Mouse (Mus musculus): ENCODE results near the gene Emb.

Gene Emb

DNA sequence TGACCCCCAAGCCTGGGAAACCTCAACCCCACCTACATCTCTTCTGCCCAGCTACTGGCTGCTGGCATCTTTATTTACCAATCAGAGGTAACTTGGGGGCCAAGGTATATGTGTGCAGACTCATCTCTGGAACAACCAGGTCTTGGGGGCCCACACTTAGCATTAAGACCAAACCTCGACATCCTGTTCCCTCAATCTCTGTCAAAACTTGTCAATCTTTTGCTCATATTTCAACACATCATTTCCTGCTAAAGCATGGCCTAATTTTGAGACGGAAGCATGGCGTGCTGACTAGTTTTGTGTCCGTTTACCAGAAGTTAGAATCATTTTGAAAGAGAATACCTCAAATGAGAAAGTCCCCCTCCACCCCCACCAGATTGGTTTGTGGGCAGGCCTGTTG is 52.4 kb downstream of the Emb start:
- Histone ChIP-seq H3K27me3 (ENCODE audit: insufficient read depth, low read length) (no peaks in the 10 kb centered on the region), H3K4me3 (replicated peaks; ENCODE audit: low read length) (no peak overlapping the region), H3K4me1 (replicated peaks; ENCODE audit: low read depth, low read length) (no peaks in the 10 kb centered on the region), H3K9me3 (ENCODE audit: low read length) (no peaks in the 10 kb centered on the region), H3K36me3 (ENCODE audit: insufficient read depth, low read length) (peaks cover 98% of the 10 kb centered on the region)
- TF ChIP-seq POU5F1 (IDR thresholded peaks at IDR 0.05; ENCODE audit: borderline replicate concordance, low read length) (no peak), CTCF (conservative IDR thresholded peaks at IDR 0.05; ENCODE audit: low read length) (no peak), NANOG (IDR thresholded peaks at IDR 0.05; ENCODE audit: borderline replicate concordance, low read length) (no peak)

DNA sequence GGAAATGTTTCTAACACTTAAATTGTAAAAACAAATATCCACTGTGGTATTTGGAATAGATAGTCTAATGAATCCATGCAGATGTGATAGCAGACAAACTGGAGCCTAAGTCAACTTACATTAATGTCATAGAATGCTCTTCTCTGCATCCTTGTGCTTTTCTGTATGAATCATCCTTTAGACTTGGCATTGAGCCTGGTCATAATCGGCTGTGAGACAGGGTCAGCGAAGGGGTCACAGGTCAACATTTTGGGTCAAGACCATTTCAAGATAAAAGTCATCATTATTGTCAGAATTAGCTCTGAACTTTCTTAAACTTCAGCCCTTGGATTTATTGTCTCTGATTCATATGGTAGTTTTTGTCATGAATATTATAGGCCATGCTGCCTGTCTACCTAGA is 57.8 kb downstream of the Emb start:
- TF ChIP-seq NANOG (IDR thresholded peaks at IDR 0.05; ENCODE audit: borderline replicate concordance, low read length): no peak
- no peak for TF ChIP-seq POU5F1 (IDR thresholded peaks at IDR 0.05; ENCODE audit: borderline replicate concordance, low read length)
- no peak for TF ChIP-seq CTCF (conservative IDR thresholded peaks at IDR 0.05; ENCODE audit: low read length)
- peaks cover 92% of the 10 kb centered on the region for H3K36me3 ChIP-seq (ENCODE audit: insufficient read depth, low read length)
- H3K4me3 ChIP-seq (replicated peaks; ENCODE audit: low read length): no peak overlapping the region
- no peaks in the 10 kb centered on the region for H3K27me3 ChIP-seq (ENCODE audit: insufficient read depth, low read length)
- H3K9me3 ChIP-seq (ENCODE audit: low read length): no peaks in the 10 kb centered on the region
- H3K4me1 ChIP-seq (replicated peaks; ENCODE audit: low read depth, low read length): no peaks in the 10 kb centered on the region

DNA sequence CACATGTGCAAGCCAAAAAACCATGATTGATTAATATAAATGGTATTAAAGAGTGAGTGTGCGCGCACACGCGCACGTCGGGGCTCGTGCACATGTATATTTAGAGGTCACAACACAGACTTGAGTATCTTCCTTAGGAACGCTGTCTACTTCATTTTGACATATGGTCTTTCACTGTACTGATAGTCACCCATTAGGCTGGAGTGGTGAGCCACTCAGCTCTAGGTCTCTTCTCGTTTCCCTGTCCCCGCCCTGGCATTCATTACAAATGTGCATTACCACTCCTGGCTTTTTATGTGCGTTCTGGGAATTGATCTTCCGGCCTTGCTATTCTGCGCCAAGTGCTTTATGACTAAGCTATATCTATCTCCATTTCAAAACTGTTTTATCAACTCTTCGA is 59.6 kb downstream of the Emb start:
- Histone ChIP-seq H3K36me3 (ENCODE audit: insufficient read depth, low read length) (peaks cover 90% of the 10 kb centered on the region), H3K27me3 (ENCODE audit: insufficient read depth, low read length) (no peaks in the 10 kb centered on the region), H3K4me3 (replicated peaks; ENCODE audit: low read length) (no peak overlapping the region), H3K4me1 (replicated peaks; ENCODE audit: low read depth, low read length) (no peaks in the 10 kb centered on the region), H3K9me3 (ENCODE audit: low read length) (no peaks in the 10 kb centered on the region)
- TF ChIP-seq POU5F1 (IDR thresholded peaks at IDR 0.05; ENCODE audit: borderline replicate concordance, low read length) (no peak), CTCF (conservative IDR thresholded peaks at IDR 0.05; ENCODE audit: low read length) (no peak), NANOG (IDR thresholded peaks at IDR 0.05; ENCODE audit: borderline replicate concordance, low read length) (no peak)

DNA sequence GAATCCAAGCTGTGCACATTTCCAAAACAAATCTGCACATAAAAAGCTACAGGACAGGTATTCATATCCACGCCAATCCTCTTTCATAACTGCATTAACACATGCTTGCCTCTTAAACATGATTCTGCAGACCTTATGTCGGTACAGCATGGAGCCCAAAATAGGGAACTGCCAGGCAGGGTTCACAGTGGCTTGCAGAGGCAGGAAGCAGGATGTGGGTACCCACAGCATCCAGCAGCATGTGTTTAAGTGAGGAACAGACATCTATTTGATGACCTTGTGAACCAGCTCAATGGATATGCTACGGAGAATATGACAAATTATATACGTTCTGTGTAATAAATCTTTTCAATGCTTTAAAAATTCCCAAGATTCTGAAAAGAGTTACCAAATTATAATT is 75.7 kb downstream of the Emb start:
- no peaks in the 10 kb centered on the region for H3K36me3 ChIP-seq (ENCODE audit: insufficient read depth, low read length)
- no peak overlapping the region for H3K4me3 ChIP-seq (replicated peaks; ENCODE audit: low read length)
- no peaks in the 10 kb centered on the region for H3K9me3 ChIP-seq (ENCODE audit: low read length)
- H3K4me1 ChIP-seq (replicated peaks; ENCODE audit: low read depth, low read length): peaks cover 1% of the 10 kb centered on the region; the same call in 1 of the 2 replicates
- no peaks in the 10 kb centered on the region for H3K27me3 ChIP-seq (ENCODE audit: insufficient read depth, low read length)
- no peak for TF ChIP-seq NANOG (IDR thresholded peaks at IDR 0.05; ENCODE audit: borderline replicate concordance, low read length)
- no peak for TF ChIP-seq POU5F1 (IDR thresholded peaks at IDR 0.05; ENCODE audit: borderline replicate concordance, low read length)
- TF ChIP-seq CTCF (conservative IDR thresholded peaks at IDR 0.05; ENCODE audit: low read length): no peak

GRCm38 (mm10) chr13:117286939-117287338 is 78.6 kb downstream of the Emb start:
- peaks cover 11% of the 10 kb centered on the region; the same call in 1 of the 2 replicates for H3K4me1 ChIP-seq (replicated peaks; ENCODE audit: low read depth, low read length)
- H3K4me3 ChIP-seq (replicated peaks; ENCODE audit: low read length): no peak overlapping the region
- TF ChIP-seq POU5F1 (IDR thresholded peaks at IDR 0.05; ENCODE audit: borderline replicate concordance, low read length) (no peak), NANOG (IDR thresholded peaks at IDR 0.05; ENCODE audit: borderline replicate concordance, low read length) (no peak), CTCF (conservative IDR thresholded peaks at IDR 0.05; ENCODE audit: low read length) (peak; percentile 23)
- no peaks in the 10 kb centered on the region for H3K36me3 ChIP-seq (ENCODE audit: insufficient read depth, low read length)
- H3K27me3 ChIP-seq (ENCODE audit: insufficient read depth, low read length): no peaks in the 10 kb centered on the region
- H3K9me3 ChIP-seq (ENCODE audit: low read length): no peaks in the 10 kb centered on the region

DNA sequence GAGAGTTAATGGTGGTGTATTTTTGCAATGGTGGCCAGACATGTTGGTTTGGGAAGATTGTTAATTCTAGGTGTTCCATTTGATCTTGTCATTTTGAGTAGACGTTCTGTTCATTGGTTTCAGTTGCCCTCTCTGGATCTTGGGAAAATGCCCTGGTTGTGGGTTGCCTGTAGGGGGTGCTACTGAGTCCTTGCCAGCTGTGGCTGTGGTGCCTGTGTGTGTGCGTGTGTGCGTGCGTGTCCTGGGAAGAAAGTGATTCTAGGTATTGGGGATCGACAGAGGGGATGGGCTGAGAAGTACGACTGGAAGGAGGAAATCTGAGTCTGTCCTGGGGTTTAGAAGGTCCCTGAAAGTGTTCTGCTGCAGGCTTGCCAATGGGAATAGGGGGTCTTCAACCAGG is 79.1 kb downstream of the Emb start:
- Histone ChIP-seq H3K36me3 (ENCODE audit: insufficient read depth, low read length) (no peaks in the 10 kb centered on the region), H3K27me3 (ENCODE audit: insufficient read depth, low read length) (no peaks in the 10 kb centered on the region), H3K4me1 (replicated peaks; ENCODE audit: low read depth, low read length) (peaks cover 11% of the 10 kb centered on the region; the same call in 1 of the 2 replicates), H3K4me3 (replicated peaks; ENCODE audit: low read length) (no peak overlapping the region), H3K9me3 (ENCODE audit: low read length) (no peaks in the 10 kb centered on the region)
- TF ChIP-seq POU5F1 (IDR thresholded peaks at IDR 0.05; ENCODE audit: borderline replicate concordance, low read length) (no peak), NANOG (IDR thresholded peaks at IDR 0.05; ENCODE audit: borderline replicate concordance, low read length) (no peak), CTCF (conservative IDR thresholded peaks at IDR 0.05; ENCODE audit: low read length) (no peak)

DNA sequence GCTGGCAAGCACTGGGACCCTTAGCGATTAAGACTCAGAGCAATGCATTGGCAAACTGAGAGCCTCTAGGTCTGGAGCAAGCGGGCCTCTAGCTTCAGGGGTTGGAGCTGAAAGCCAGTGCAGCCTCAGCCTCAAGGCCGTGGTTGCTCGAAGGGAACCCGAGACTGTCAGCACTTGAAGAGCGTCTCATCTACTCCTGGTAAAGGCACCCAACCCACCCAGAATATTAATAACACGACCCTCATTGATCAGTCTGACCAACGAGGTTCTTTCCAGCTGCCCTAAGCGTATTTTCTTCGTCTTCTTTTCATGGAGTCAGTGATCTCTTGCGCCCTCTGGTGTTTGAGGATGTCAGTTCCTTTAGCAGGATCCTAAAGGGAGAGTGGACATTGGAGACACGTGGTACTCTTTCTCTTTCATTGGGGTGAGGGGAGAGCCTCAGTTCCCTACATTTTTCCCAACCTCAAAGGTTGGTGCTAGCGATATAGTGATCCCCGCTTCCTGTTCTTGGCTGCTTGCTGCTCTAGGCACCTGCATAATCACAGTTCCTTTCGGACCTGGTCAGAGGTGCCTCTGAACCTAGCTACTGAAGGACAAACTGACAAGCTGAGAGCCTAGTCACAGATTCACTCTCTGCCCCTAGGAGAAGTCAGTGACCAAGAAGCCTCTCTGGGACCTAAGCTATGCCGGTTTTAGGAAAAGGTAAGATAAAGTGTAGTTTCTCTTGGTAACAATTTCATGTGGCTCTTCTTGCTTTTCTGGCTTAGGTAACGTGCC is 81.3 kb downstream of the Emb start:
- Histone ChIP-seq H3K9me3 (ENCODE audit: low read length) (no peaks in the 10 kb centered on the region), H3K27me3 (ENCODE audit: insufficient read depth, low read length) (no peaks in the 10 kb centered on the region), H3K4me1 (replicated peaks; ENCODE audit: low read depth, low read length) (peaks cover 11% of the 10 kb centered on the region; the same call in 1 of the 2 replicates), H3K36me3 (ENCODE audit: insufficient read depth, low read length) (no peaks in the 10 kb centered on the region), H3K4me3 (replicated peaks; ENCODE audit: low read length) (peak overlapping the region; percentile 20; the same call in 1 of the 2 replicates)
- TF ChIP-seq NANOG (IDR thresholded peaks at IDR 0.05; ENCODE audit: borderline replicate concordance, low read length) (no peak), CTCF (conservative IDR thresholded peaks at IDR 0.05; ENCODE audit: low read length) (peak; percentile 55)

- H3K4me1 ChIP-seq (replicated peaks; ENCODE audit: low read depth, low read length): peaks cover 2% of the 10 kb centered on the region; the same call in 1 of the 2 replicates
- no peaks in the 10 kb centered on the region for H3K36me3 ChIP-seq (ENCODE audit: insufficient read depth, low read length)
- no peaks in the 10 kb centered on the region for H3K27me3 ChIP-seq (ENCODE audit: insufficient read depth, low read length)
- peak; percentile 71 for TF ChIP-seq CTCF (conservative IDR thresholded peaks at IDR 0.05; ENCODE audit: low read length)
- no peak for TF ChIP-seq NANOG (IDR thresholded peaks at IDR 0.05; ENCODE audit: borderline replicate concordance, low read length)
- no peak for TF ChIP-seq POU5F1 (IDR thresholded peaks at IDR 0.05; ENCODE audit: borderline replicate concordance, low read length)
- no peak overlapping the region for H3K4me3 ChIP-seq (replicated peaks; ENCODE audit: low read length)
- H3K9me3 ChIP-seq (ENCODE audit: low read length): no peaks in the 10 kb centered on the region
These were observed 103.3 kb downstream of the Emb start for GRCm38 (mm10) chr13:117311446-117312225.

Measured in E14TG2a.4 (cell line).